Mouse (Mus musculus) myocyte (in vitro differentiated cells): ENCODE measurements around the gene 6030452D12Rik. TPM values are rescaled to one million over a fixed set of nuclear protein-coding genes. Genes with fewer than 3 reads are reported as not detected.

Source experiments
- H3K27me3 ChIP-seq: one replicate; pipeline ENCODE4 v1.6.1; 2011; ENCODE audit not compliant: control insufficient read depth, insufficient read depth, insufficient read length
- H3K36me3 ChIP-seq: one replicate; pipeline ENCODE4 v1.6.1; 2011; ENCODE audit not compliant: control insufficient read depth, insufficient read depth
- H3K4me2 ChIP-seq: one replicate; pipeline ENCODE4 v1.6.1; 2011; ENCODE audit warnings: low read depth, control low read depth
- H3K4me3 ChIP-seq: one replicate; pipeline ENCODE4 v1.5.1; 2011; ENCODE audit warnings: mild to moderate bottlenecking, control low read depth, moderate library complexity
- H3K79me2 ChIP-seq: one replicate; pipeline ENCODE4 v1.6.1; 2011; ENCODE audit not compliant: control insufficient read depth, insufficient read depth
- H3ac ChIP-seq: one replicate; pipeline ENCODE4 v1.6.1; 2011; ENCODE audit not compliant: control insufficient read depth, insufficient read length
- CEBPB ChIP-seq: IDR thresholded peaks from 2 replicates; pipeline ENCODE4 v1.6.1; 2011; ENCODE audit warnings: mild to moderate bottlenecking, moderate library complexity; ENCODE audit not compliant: poor library complexity, insufficient read depth, severe bottlenecking
- E2F4 ChIP-seq: IDR thresholded peaks from one replicate; pipeline ENCODE4 v1.6.1; 2011; ENCODE audit warnings: mild to moderate bottlenecking, control low read depth, moderate library complexity; ENCODE audit not compliant: insufficient read depth
- MAX ChIP-seq: IDR thresholded peaks from one replicate; pipeline ENCODE4 v1.6.1; 2011; ENCODE audit warnings: low read depth, mild to moderate bottlenecking, control low read depth
- MYOD1 ChIP-seq, 3 experiments: IDR thresholded peaks; one replicate each; pipeline ENCODE4 v1.6.1; 2011; ENCODE audit warnings: control low read depth in 2 of 3, low read depth in 2 of 3, mild to moderate bottlenecking in 2 of 3, moderate library complexity in 1 of 3; ENCODE audit not compliant: insufficient read length in 2 of 3, control insufficient read depth in 1 of 3
- MYOG ChIP-seq, 3 experiments: IDR thresholded peaks; one replicate each; pipeline ENCODE4 v1.6.1; 2011; ENCODE audit warnings: control low read depth in 2 of 3, low read depth in 2 of 3, mild to moderate bottlenecking in 2 of 3; ENCODE audit not compliant: insufficient read length in 2 of 3, control insufficient read depth in 1 of 3, insufficient read depth in 1 of 3
- POLR2A ChIP-seq: IDR thresholded peaks from one replicate; pipeline ENCODE4 v1.6.1; 2011; ENCODE audit warnings: low read depth, mild to moderate bottlenecking, control low read depth, moderate library complexity; ENCODE audit not compliant: insufficient read length
- POLR2AphosphoS2 ChIP-seq: IDR thresholded peaks from one replicate; pipeline ENCODE4 v1.6.1; 2011; ENCODE audit warnings: low read depth, control low read depth; ENCODE audit not compliant: insufficient read length
- REST ChIP-seq: IDR thresholded peaks from one replicate; pipeline ENCODE4 v1.6.1; 2011; ENCODE audit warnings: mild to moderate bottlenecking, control low read depth, moderate library complexity; ENCODE audit not compliant: insufficient read depth, insufficient read length
- SRF ChIP-seq: IDR thresholded peaks from one replicate; pipeline ENCODE4 v1.6.1; 2011; ENCODE audit warnings: low read depth; ENCODE audit not compliant: control insufficient read depth, insufficient read length
- TCF12 ChIP-seq: IDR thresholded peaks from one replicate; pipeline ENCODE4 v1.6.1; 2011; ENCODE audit warnings: mild to moderate bottlenecking, control low read depth; ENCODE audit not compliant: poor library complexity, insufficient read depth, severe bottlenecking
- TCF3 ChIP-seq: IDR thresholded peaks from one replicate; pipeline ENCODE4 v1.6.1; 2011; ENCODE audit warnings: low read depth, control low read depth; ENCODE audit not compliant: insufficient read length
- USF1 ChIP-seq: IDR thresholded peaks from one replicate; pipeline ENCODE4 v1.6.1; 2011; ENCODE audit warnings: low read depth, mild to moderate bottlenecking, control low read depth, moderate library complexity
- polyA plus RNA-seq: library from polyadenylated mRNA; unstranded; fragments of >200 nt; fragmentation: generic; extraction: Trizol; gene quantifications from one replicate; pipeline ENCODE4 v1.2.1, GENCODE M21; 2012; ENCODE audit warnings: missing spikeins

6030452D12Rik gene
- polyA plus RNA-seq, 1 experiment, result not detected

GRCm38 (mm10) chr8:106533709-106534108, 33.4 kb downstream of the 6030452D12Rik start:
- no peaks in the 10 kb centered on the region for H3K27me3 ChIP-seq
- no peak overlapping the region for H3K4me3 ChIP-seq
- H3K4me2 ChIP-seq, result no peak overlapping the region
- no peaks in the 10 kb centered on the region for H3K79me2 ChIP-seq
- TF ChIP-seq TCF3, result no peak
- TF ChIP-seq MAX, result no peak
- no peak for TF ChIP-seq USF1
- TF ChIP-seq E2F4, result no peak
- no peak for TF ChIP-seq MYOG (IDR thresholded peaks at IDR 0.05; ENCODE audit: control insufficient read depth in 1 of 3, insufficient read depth in 1 of 3, insufficient read length in 2 of 3, low read depth in 2 of 3)
- TF ChIP-seq POLR2AphosphoS2, result no peak
- no peak for TF ChIP-seq CEBPB
- no peak for TF ChIP-seq REST
- no peak for TF ChIP-seq MYOD1 (IDR thresholded peaks at IDR 0.05; ENCODE audit: control insufficient read depth in 1 of 3, insufficient read length in 2 of 3, low read depth in 2 of 3)
- TF ChIP-seq SRF, result no peak
- TF ChIP-seq POLR2A, result no peak
- no peak for TF ChIP-seq TCF12
- no peak overlapping the region for H3ac ChIP-seq
- no peaks in the 10 kb centered on the region for H3K36me3 ChIP-seq

DNA sequence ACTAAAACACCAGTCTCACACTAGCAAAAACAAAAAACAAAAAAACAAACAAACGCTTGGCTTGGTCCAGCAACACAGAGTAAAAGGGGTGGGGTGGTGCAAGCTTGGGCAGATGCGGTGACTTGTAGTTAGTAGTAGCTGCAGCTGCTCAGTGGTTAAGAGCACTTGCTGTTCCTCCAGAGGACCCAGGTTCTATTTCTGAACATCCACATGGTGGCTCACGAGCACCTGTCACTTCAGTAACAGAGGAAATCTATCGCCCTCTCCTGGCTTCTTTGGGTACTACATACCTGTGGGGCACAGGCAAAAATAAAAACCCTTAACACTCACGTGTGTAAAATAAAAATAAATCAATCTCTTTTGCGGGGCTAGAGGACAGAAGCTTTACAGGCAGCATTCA, 34.1 kb downstream of the 6030452D12Rik start:
- TF ChIP-seq CEBPB, result no peak
- no peak for TF ChIP-seq POLR2A
- no peak for TF ChIP-seq MAX
- TF ChIP-seq TCF12, result peak; percentile 91
- no peak for TF ChIP-seq USF1
- TF ChIP-seq E2F4, result no peak
- peak; percentile 63 to 97 (median 91) for TF ChIP-seq MYOG (IDR thresholded peaks at IDR 0.05; ENCODE audit: control insufficient read depth in 1 of 3, insufficient read depth in 1 of 3, insufficient read length in 2 of 3, low read depth in 2 of 3)
- no peak for TF ChIP-seq REST
- peak; percentile 91 to 96 (median 91) for TF ChIP-seq MYOD1 (IDR thresholded peaks at IDR 0.05; ENCODE audit: control insufficient read depth in 1 of 3, insufficient read length in 2 of 3, low read depth in 2 of 3)
- no peak for TF ChIP-seq SRF
- peak; percentile 47 for TF ChIP-seq TCF3
- no peak for TF ChIP-seq POLR2AphosphoS2
- H3K4me2 ChIP-seq, result peak overlapping the region; percentile 53
- no peak overlapping the region for H3K4me3 ChIP-seq
- H3K36me3 ChIP-seq, result no peaks in the 10 kb centered on the region
- H3K79me2 ChIP-seq, result no peaks in the 10 kb centered on the region
- H3K27me3 ChIP-seq, result no peaks in the 10 kb centered on the region
- no peak overlapping the region for H3ac ChIP-seq

GRCm38 (mm10) chr8:106535448-106535847, 35.1 kb downstream of the 6030452D12Rik start:
- no peak overlapping the region for H3K4me3 ChIP-seq
- no peaks in the 10 kb centered on the region for H3K36me3 ChIP-seq
- no peak overlapping the region for H3ac ChIP-seq
- TF ChIP-seq REST (no peak), CEBPB (no peak), MAX (no peak), TCF3 (no peak), USF1 (no peak), POLR2A (no peak)
- H3K27me3 ChIP-seq, result no peaks in the 10 kb centered on the region
- H3K4me2 ChIP-seq, result no peak overlapping the region
- H3K79me2 ChIP-seq, result no peaks in the 10 kb centered on the region

DNA sequence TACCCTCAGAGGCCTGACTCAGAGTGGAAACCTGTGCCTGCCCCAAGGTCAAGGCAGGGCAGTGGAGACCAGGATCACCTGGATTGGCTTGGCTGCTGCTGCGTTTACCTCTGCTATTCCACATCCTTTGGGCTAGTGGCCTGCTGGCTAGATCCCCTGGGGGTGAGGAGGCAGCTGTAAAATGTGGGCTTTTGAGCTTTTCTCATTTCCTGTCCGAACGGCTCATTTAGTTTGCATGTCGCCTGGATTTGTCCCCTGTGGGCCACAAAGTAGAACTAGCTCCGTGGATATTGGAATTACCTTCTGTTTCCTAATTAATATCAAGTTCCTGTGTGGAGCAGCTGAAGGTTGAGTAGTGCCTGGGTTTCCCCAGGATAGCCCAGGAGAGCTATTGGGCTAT, 38.9 kb downstream of the 6030452D12Rik start:
- H3K4me2 ChIP-seq, result no peak overlapping the region
- no peak overlapping the region for H3K4me3 ChIP-seq
- no peak overlapping the region for H3ac ChIP-seq
- no peaks in the 10 kb centered on the region for H3K36me3 ChIP-seq
- no peaks in the 10 kb centered on the region for H3K79me2 ChIP-seq
- TF ChIP-seq MYOG (IDR thresholded peaks at IDR 0.05; ENCODE audit: control insufficient read depth in 1 of 3, insufficient read depth in 1 of 3, insufficient read length in 2 of 3, low read depth in 2 of 3) (no peak), E2F4 (no peak), SRF (no peak), POLR2A (no peak), POLR2AphosphoS2 (no peak), TCF3 (no peak), MYOD1 (IDR thresholded peaks at IDR 0.05; ENCODE audit: control insufficient read depth in 1 of 3, insufficient read length in 2 of 3, low read depth in 2 of 3) (no peak), MAX (no peak), REST (no peak), USF1 (no peak), TCF12 (no peak), CEBPB (no peak)
- no peaks in the 10 kb centered on the region for H3K27me3 ChIP-seq

GRCm38 (mm10) chr8:106541002-106541401, 40.7 kb downstream of the 6030452D12Rik start:
- H3K36me3 ChIP-seq, result no peaks in the 10 kb centered on the region
- TF ChIP-seq MYOG (IDR thresholded peaks at IDR 0.05; ENCODE audit: control insufficient read depth in 1 of 3, insufficient read depth in 1 of 3, insufficient read length in 2 of 3, low read depth in 2 of 3), result no peak
- no peak for TF ChIP-seq POLR2AphosphoS2
- no peak for TF ChIP-seq TCF12
- TF ChIP-seq MYOD1 (IDR thresholded peaks at IDR 0.05; ENCODE audit: control insufficient read depth in 1 of 3, insufficient read length in 2 of 3, low read depth in 2 of 3), result no peak
- no peak for TF ChIP-seq POLR2A
- no peak for TF ChIP-seq TCF3
- no peak for TF ChIP-seq E2F4
- TF ChIP-seq CEBPB, result no peak
- no peak for TF ChIP-seq MAX
- TF ChIP-seq SRF, result no peak
- H3K79me2 ChIP-seq, result no peaks in the 10 kb centered on the region
- H3K4me3 ChIP-seq, result no peak overlapping the region
- no peak overlapping the region for H3K4me2 ChIP-seq
- no peak overlapping the region for H3ac ChIP-seq
- H3K27me3 ChIP-seq, result no peaks in the 10 kb centered on the region
